Mouse (Mus musculus) activated CD4-positive, CD25-positive, alpha-beta regulatory T cell, adult 9 weeks (primary cell): ENCODE measurements around the gene Olfr577. TPM values are rescaled to one million over a fixed set of nuclear protein-coding genes. Genes with fewer than 3 reads are reported as not detected.

Experiments used
- polyA plus RNA-seq: library from polyadenylated mRNA; unstranded; fragments of 100-300 nt; shearing (Covaris generic); gene quantifications from one replicate; pipeline ENCODE4 v1.2.1, GENCODE M21; 2017

Olfr577 gene
- polyA plus RNA-seq: not detected

GRCm38 (mm10) chr7:102975843-102976242 is at the start of gene Olfr577:
TSS of gene Olfr577 (minus strand) at chr7:102975943.

GRCm38 (mm10) chr7:102989224-102989623 is 13.5 kb upstream of the Olfr577 start, which contains the start of gene Olfr578:
TSS of gene Olfr578 (minus strand) at chr7:102989324.

GRCm38 (mm10) chr7:102962360-102962759 is 13.4 kb downstream of the Olfr577 start, which contains the start of gene Olfr576:
TSS of gene Olfr576 (plus strand) at chr7:102962660.

GRCm38 (mm10) chr7:102958593-102958992 is 17.1 kb downstream of the Olfr577 start, which contains the start of gene Olfr575:
TSS of gene Olfr575 (minus strand) at chr7:102958775.

DNA sequence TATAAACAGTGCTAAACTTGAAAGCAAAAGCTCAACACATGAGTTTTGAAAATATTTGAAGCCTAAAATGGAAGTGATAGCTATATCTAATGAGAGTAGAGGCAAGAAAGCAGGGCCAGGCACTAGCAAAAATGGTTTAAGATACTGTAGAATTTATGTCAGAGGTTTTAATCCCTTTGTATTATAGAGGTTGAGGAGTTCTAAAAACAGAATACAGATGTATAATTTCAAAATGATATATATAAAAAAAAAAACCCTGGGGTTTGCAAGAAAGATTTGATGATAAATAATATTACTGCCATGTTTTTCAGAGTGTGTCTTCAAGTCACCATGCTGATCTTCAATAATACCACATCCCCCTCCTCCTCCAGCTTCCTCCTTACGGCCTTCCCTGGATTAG is 27.6 kb downstream of the Olfr577 start, which contains the start of gene Olfr574:
Olfr574 (plus strand) TSS at position 301 of the 400 bp plus-strand sequence.

GRCm38 (mm10) chr7:102942475-102942874 is 33.3 kb downstream of the Olfr577 start, which contains the start of gene Olfr573-ps1:
TSS of gene Olfr573-ps1 (minus strand) at chr7:102942575.

GRCm38 (mm10) chr7:102924109-102924508 is 51.6 kb downstream of the Olfr577 start, which contains the start of gene Olfr572:
TSS of gene Olfr572 (plus strand) at chr7:102924409.

Other genes with a start within 250 kb of the Olfr577 start
- gene Olfr559, start 248.5 kb downstream of the Olfr577 start, polyA plus RNA-seq: not detected
- gene Olfr560, start 216.6 kb downstream of the Olfr577 start, polyA plus RNA-seq: not detected
- not detected for gene Olfr78, start 216.5 kb downstream of the Olfr577 start, polyA plus RNA-seq
- not detected for gene Olfr561, start 204.7 kb downstream of the Olfr577 start, polyA plus RNA-seq
- gene Olfr564, start 172.5 kb downstream of the Olfr577 start, polyA plus RNA-seq: not detected
- not detected for gene Olfr566, start 117.2 kb downstream of the Olfr577 start, polyA plus RNA-seq
- gene Olfr568, start 98.8 kb downstream of the Olfr577 start, polyA plus RNA-seq: not detected
- gene Olfr569, start 85.1 kb downstream of the Olfr577 start, polyA plus RNA-seq: not detected
- not detected for gene Olfr570, start 81.4 kb downstream of the Olfr577 start, polyA plus RNA-seq
- not detected for gene Olfr571, start 58.4 kb downstream of the Olfr577 start, polyA plus RNA-seq
- gene Olfr572, start 51.5 kb downstream of the Olfr577 start, polyA plus RNA-seq: not detected
- gene Olfr573-ps1, start 33.4 kb downstream of the Olfr577 start, polyA plus RNA-seq: not detected
- gene Olfr574, start 27.5 kb downstream of the Olfr577 start, polyA plus RNA-seq: not detected
- not detected for gene Olfr575, start 17.2 kb downstream of the Olfr577 start, polyA plus RNA-seq
- not detected for gene Olfr576, start 13.3 kb downstream of the Olfr577 start, polyA plus RNA-seq
- gene Olfr578, start 13.4 kb upstream of the Olfr577 start, polyA plus RNA-seq: not detected
- gene Olfr582, start 62.1 kb upstream of the Olfr577 start, polyA plus RNA-seq: not detected
- not detected for gene Olfr583, start 75.4 kb upstream of the Olfr577 start, polyA plus RNA-seq
- not detected for gene Olfr584, start 105.9 kb upstream of the Olfr577 start, polyA plus RNA-seq
- not detected for gene Olfr585, start 121.8 kb upstream of the Olfr577 start, polyA plus RNA-seq
- not detected for gene Olfr586, start 149.7 kb upstream of the Olfr577 start, polyA plus RNA-seq
- gene Olfr588-ps1, start 164.9 kb upstream of the Olfr577 start, polyA plus RNA-seq: not detected
- gene Olfr589, start 180.4 kb upstream of the Olfr577 start, polyA plus RNA-seq: not detected
- gene Olfr591, start 202.4 kb upstream of the Olfr577 start, polyA plus RNA-seq: not detected
- gene Olfr592, start 208.9 kb upstream of the Olfr577 start, polyA plus RNA-seq: not detected
- gene Olfr593, start 235.9 kb upstream of the Olfr577 start, polyA plus RNA-seq: not detected
- not detected for gene Olfr594, start 241.1 kb upstream of the Olfr577 start, polyA plus RNA-seq